Mouse (Mus musculus) CH12F3 (cell line): ENCODE measurements around the gene Cyp2f2.

ENCODE experiments used
- in situ Hi-C: fragments of 300-500 bp; cut with MboI; formaldehyde crosslinking; loops from 2 replicates; pipeline ENCODE4 v1.14.3; 2020; ENCODE audit warnings: low sequenced_read_pairs

The Cyp2f2 gene

GRCm38 (mm10) chr7:27177942-27178323 lies 58.2 kb downstream of the Cyp2f2 start:
- in situ Hi-C loops = no loop called here

- in situ Hi-C loops = no loop called here
These were observed 58.9 kb downstream of the Cyp2f2 start, which contains the start of gene Rab4b for GRCm38 (mm10) chr7:27178324-27179216. TSS of gene Rab4b (minus strand) at chr7:27178896.

DNA sequence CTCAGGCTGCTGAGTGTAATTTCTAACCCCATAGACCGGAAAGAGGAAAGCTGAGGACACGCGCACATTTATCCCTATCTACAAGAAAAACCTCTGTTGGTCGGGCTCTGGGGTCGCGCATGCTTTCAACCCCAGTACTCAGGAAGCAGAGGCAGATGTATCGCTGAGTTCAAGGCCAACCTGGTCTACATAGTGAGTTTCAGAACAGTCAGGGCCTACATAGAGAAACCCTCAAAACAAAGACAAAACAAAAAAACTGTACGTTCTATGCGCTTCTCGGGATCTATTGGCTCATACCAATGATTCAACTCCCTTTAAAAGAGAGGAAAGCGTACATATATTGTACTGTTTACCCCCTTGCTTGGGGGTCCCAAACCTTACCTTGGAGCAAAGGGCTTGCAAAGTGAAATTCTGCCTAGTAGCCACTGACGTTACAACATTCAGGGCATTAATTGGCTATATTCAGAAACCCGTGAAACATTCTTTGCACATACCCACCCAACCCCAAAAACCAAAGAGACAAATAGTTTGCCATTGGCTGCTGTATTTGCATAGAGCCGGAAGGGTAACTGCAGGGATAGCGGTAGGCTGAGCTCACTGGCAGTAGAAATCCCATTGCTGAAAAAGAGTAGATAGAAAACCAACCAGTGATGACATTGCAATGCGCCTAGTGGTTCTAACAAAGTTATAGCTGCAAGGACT lies 59.7 kb downstream of the Cyp2f2 start:
- in situ Hi-C loops = no loop called here

DNA sequence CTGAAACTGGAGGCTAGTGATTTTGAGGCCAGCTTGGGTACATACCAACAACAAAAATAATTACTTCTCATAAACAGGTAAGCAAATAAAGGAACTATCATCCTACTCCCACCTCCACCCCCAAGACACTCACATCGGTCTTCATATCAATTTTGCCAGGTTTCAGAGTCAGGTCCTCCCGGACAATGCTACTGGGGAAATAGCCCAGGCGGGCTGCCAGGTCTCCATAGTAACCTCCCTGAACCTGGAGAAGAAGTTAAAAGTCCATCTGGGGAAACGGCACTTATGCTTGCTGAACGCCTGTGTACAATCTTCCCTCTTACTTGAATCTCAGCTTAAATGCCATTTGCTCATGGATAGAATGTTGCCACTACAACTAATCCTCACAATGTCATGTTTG lies 60.3 kb downstream of the Cyp2f2 start:
- in situ Hi-C loops = no loop called here

- in situ Hi-C loops = no loop called here
These were observed 61.4 kb downstream of the Cyp2f2 start, which contains the start of the genes Gm21983 and Mia for GRCm38 (mm10) chr7:27180837-27181695. TSS of gene Gm21983 (minus strand) at chr7:27181086. TSS of gene Mia (minus strand) at chr7:27181157.

- in situ Hi-C loops = no loop called here
These were observed 62.8 kb downstream of the Cyp2f2 start for GRCm38 (mm10) chr7:27182498-27182897.
